Mouse (Mus musculus): ENCODE results near the gene Gm47289. TPM values are rescaled to one million over a fixed set of nuclear protein-coding genes. Genes with fewer than 3 reads are reported as not detected.

The Gm47289 gene
- polyA plus RNA-seq, 2 experiments, result 0.03 TPM; not detected in 1

DNA sequence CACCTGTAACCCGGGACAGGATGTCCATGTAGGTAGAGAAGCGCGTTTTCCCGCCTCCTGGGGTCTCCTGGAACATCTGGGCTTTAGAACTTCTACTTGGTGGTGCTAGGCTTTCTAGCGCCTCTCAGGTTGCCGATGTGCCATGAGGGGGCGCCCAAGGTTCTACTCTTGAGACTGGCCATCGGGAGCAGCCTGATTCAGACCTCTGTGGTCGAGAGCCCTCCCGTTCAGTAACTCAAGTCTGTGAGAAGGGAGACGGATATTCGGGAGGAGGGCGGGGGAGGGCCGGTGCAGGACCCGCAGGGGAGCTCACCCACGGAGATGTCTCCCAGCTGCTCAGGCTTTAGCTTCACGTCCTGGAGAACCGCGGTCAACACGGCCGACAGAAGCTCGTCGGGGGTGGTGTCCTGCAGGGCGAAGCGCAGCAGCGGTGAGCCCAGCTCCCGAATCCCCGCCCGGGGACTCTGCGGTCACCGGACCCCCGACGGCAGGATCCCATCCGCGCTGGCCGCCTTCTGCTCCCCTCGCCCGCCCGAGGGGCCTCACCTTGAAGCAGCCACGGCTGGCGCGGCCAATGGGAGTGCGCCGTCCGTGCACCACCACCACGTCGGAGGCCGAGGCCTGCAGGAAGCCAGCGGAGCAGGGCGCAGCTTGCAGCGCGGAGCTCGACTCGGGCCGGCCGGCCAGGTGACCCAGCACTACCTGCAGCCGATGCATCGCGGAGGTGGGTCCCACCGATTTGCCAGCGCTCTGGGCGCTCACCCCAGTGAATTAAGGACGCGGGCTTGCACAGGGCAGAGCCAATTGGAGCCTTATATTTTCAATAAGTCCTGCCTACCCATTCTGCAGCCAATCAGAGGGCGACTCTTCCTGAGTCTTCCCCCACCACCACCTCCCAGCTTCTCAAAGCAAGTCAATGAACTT lies 2.4 kb upstream of the Gm47289 start, which contains the start of gene Acaa1b:
Gene Acaa1b, minus strand, starts transcription at position 816 of the 924 bp plus-strand sequence.
- no peak for TF ChIP-seq POLR2A (IDR thresholded peaks at IDR 0.05; ENCODE audit: borderline replicate concordance, extremely low read depth, insufficient read depth, insufficient read length)
- Histone ChIP-seq H3K9ac (ENCODE audit: low read depth, low read length, severe bottlenecking) (peak within 1 kb of the TSS; percentile 38; the same call in 1 of the 2 replicates), H3K27me3 (ENCODE audit: control insufficient read depth, insufficient read depth, low read length) (no peaks in the 10 kb centered on the region; the same call in 1 of the 2 replicates), H3K9me3 (ENCODE audit: control insufficient read depth, low read length) (no peaks in the 10 kb centered on the region), H3K27ac (replicated peaks; ENCODE audit: low read depth, low read length) (no peak within 1 kb of the TSS), H3K4me1 (ENCODE audit: control insufficient read depth, insufficient read depth, low read length) (no peaks in the 10 kb centered on the region; the same call in 1 of the 2 replicates), H3K4me3 (replicated peaks; ENCODE audit: low read length) (peak within 1 kb of the TSS; percentile 45), H3K4me2 (replicated peaks; ENCODE audit: low read depth, low read length, severe bottlenecking) (peak within 1 kb of the TSS; percentile 58), H3K36me3 (ENCODE audit: control insufficient read depth, insufficient read depth, low read length) (no peaks in the 10 kb centered on the region)
- 5% methylated on average over 59 of the region's 65 CpGs for WGBS
- ATAC-seq (ENCODE audit: low FRiP score, low read depth) (peak; percentile 87), DNase-seq (ENCODE audit: low spot score) (peak; percentile 81)

GRCm38 (mm10) chr9:119160689-119161088 lies 1.7 kb downstream of the Gm47289 start:
- no peaks in the 10 kb centered on the region for H3K36me3 ChIP-seq (ENCODE audit: control insufficient read depth, insufficient read depth, low read length)
- H3K4me3 ChIP-seq (replicated peaks; ENCODE audit: low read length), result no peak overlapping the region
- no peak for ATAC-seq (ENCODE audit: low FRiP score, low read depth)
- 82% methylated on average over 3 of the region's 3 CpGs for WGBS
- H3K4me1 ChIP-seq (ENCODE audit: control insufficient read depth, insufficient read depth, low read length), result no peaks in the 10 kb centered on the region; the same call in 1 of the 2 replicates
- H3K9ac ChIP-seq (ENCODE audit: low read depth, low read length, severe bottlenecking), result no peak overlapping the region
- H3K27ac ChIP-seq (replicated peaks; ENCODE audit: low read depth, low read length), result no peak overlapping the region
- no peak overlapping the region for H3K4me2 ChIP-seq (replicated peaks; ENCODE audit: low read depth, low read length, severe bottlenecking)
- no peak for TF ChIP-seq POLR2A (IDR thresholded peaks at IDR 0.05; ENCODE audit: borderline replicate concordance, extremely low read depth, insufficient read depth, insufficient read length)
- H3K27me3 ChIP-seq (ENCODE audit: control insufficient read depth, insufficient read depth, low read length), result no peaks in the 10 kb centered on the region; the same call in 1 of the 2 replicates
- no peak for DNase-seq (ENCODE audit: low spot score)
- H3K9me3 ChIP-seq (ENCODE audit: control insufficient read depth, low read length), result no peaks in the 10 kb centered on the region

GRCm38 (mm10) chr9:119164743-119165142 lies 5.8 kb downstream of the Gm47289 start:
- Histone ChIP-seq H3K4me3 (replicated peaks; ENCODE audit: low read length) (no peak overlapping the region), H3K9ac (ENCODE audit: low read depth, low read length, severe bottlenecking) (no peak overlapping the region), H3K27ac (replicated peaks; ENCODE audit: low read depth, low read length) (no peak overlapping the region), H3K36me3 (ENCODE audit: control insufficient read depth, insufficient read depth, low read length) (no peaks in the 10 kb centered on the region), H3K9me3 (ENCODE audit: control insufficient read depth, low read length) (no peaks in the 10 kb centered on the region), H3K27me3 (ENCODE audit: control insufficient read depth, insufficient read depth, low read length) (no peaks in the 10 kb centered on the region), H3K4me2 (replicated peaks; ENCODE audit: low read depth, low read length, severe bottlenecking) (no peak overlapping the region), H3K4me1 (ENCODE audit: control insufficient read depth, insufficient read depth, low read length) (no peaks in the 10 kb centered on the region)
- ATAC-seq (ENCODE audit: low FRiP score, low read depth) (no peak), DNase-seq (ENCODE audit: low spot score) (no peak)
- no peak for TF ChIP-seq POLR2A (IDR thresholded peaks at IDR 0.05; ENCODE audit: borderline replicate concordance, extremely low read depth, insufficient read depth, insufficient read length)
- 84% methylated on average over 7 of the region's 7 CpGs for WGBS

DNA sequence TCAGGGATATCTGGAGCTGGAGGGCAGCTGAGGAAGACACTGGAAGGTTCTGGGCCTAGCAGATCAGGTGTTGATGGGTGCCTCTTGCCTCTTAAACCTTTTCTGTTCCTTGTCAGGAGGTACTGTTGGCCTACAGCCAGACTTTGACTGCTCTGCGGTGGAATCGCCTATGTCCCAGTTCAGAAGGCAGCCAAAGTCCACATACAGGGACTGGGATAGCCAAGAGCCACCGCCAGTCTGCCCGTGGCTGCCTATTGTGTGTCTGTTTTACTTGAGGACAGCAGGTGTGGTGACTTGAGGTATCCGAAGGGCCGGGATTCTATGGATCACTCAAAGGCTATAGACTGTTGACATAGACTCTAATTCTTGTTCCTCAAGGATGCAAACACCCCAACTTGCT lies 6.6 kb downstream of the Gm47289 start:
- H3K27ac ChIP-seq (replicated peaks; ENCODE audit: low read depth, low read length), result no peak overlapping the region
- ATAC-seq (ENCODE audit: low FRiP score, low read depth), result no peak
- no peaks in the 10 kb centered on the region for H3K9me3 ChIP-seq (ENCODE audit: control insufficient read depth, low read length)
- WGBS, result 90% methylated on average over 6 of the region's 6 CpGs
- no peak for TF ChIP-seq POLR2A (IDR thresholded peaks at IDR 0.05; ENCODE audit: borderline replicate concordance, extremely low read depth, insufficient read depth, insufficient read length)
- H3K4me3 ChIP-seq (replicated peaks; ENCODE audit: low read length), result no peak overlapping the region
- no peak overlapping the region for H3K9ac ChIP-seq (ENCODE audit: low read depth, low read length, severe bottlenecking)
- H3K27me3 ChIP-seq (ENCODE audit: control insufficient read depth, insufficient read depth, low read length), result no peaks in the 10 kb centered on the region
- no peaks in the 10 kb centered on the region for H3K36me3 ChIP-seq (ENCODE audit: control insufficient read depth, insufficient read depth, low read length)
- H3K4me1 ChIP-seq (ENCODE audit: control insufficient read depth, insufficient read depth, low read length), result no peaks in the 10 kb centered on the region
- DNase-seq (ENCODE audit: low spot score), result no peak
- no peak overlapping the region for H3K4me2 ChIP-seq (replicated peaks; ENCODE audit: low read depth, low read length, severe bottlenecking)

DNA sequence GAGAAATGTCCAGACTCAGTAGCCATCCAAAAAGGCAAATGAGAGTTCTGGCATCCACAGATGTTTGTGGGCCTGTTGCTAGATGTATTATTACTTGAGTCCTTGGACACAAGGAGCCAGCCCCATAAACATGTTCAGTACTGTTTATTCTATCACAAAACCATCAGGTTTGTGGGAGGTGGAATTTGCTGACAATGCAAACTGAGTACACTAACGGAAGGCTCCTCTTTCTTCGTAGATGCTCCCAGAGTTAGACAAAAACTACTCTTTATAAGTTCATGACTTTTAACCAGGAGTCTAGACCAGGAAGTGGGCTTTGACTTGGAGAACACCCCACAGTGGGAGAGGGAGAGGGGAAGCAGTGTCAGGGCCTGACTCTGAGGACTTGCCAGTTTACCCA lies 8.6 kb downstream of the Gm47289 start:
- Histone ChIP-seq H3K9me3 (ENCODE audit: control insufficient read depth, low read length) (no peaks in the 10 kb centered on the region), H3K27me3 (ENCODE audit: control insufficient read depth, insufficient read depth, low read length) (no peaks in the 10 kb centered on the region), H3K9ac (ENCODE audit: low read depth, low read length, severe bottlenecking) (no peak overlapping the region), H3K4me1 (ENCODE audit: control insufficient read depth, insufficient read depth, low read length) (no peaks in the 10 kb centered on the region), H3K36me3 (ENCODE audit: control insufficient read depth, insufficient read depth, low read length) (no peaks in the 10 kb centered on the region), H3K4me2 (replicated peaks; ENCODE audit: low read depth, low read length, severe bottlenecking) (no peak overlapping the region), H3K27ac (replicated peaks; ENCODE audit: low read depth, low read length) (no peak overlapping the region), H3K4me3 (replicated peaks; ENCODE audit: low read length) (no peak overlapping the region)
- ATAC-seq (ENCODE audit: low FRiP score, low read depth) (no peak), DNase-seq (ENCODE audit: low spot score) (no peak)
- no peak for TF ChIP-seq POLR2A (IDR thresholded peaks at IDR 0.05; ENCODE audit: borderline replicate concordance, extremely low read depth, insufficient read depth, insufficient read length)
- WGBS, result 94% methylated on average over 2 of the region's 2 CpGs

Measured in limb, embryonic 14.5 days (tissue).